Mouse (Mus musculus) cerebellum, adult 2 months (tissue): ENCODE results near the gene Prn. TPM values are rescaled to one million over a fixed set of nuclear protein-coding genes. Genes with fewer than 3 reads are reported as not detected.

Experiments used
- DNase-seq, 2 experiments: peaks; one replicate each; pipeline ENCODE4 v3.0.0; 2021
- H3K27ac ChIP-seq: fragments of 200-500 bp; 2 replicates; pipeline ENCODE4 v1.5.1; 2012; ENCODE audit warnings: low read length, control low read depth, inconsistent platforms; ENCODE audit not compliant: insufficient read depth
- H3K27me3 ChIP-seq: fragments of 200-500 bp; 2 replicates; pipeline ENCODE4 v1.6.1; 2012; ENCODE audit warnings: inconsistent platforms, mild to moderate bottlenecking, low read length, moderate library complexity; ENCODE audit not compliant: control insufficient read depth, insufficient read depth
- H3K4me1 ChIP-seq: fragments of 200-500 bp; 2 replicates; pipeline ENCODE4 v1.6.1; 2011; ENCODE audit warnings: low read length; ENCODE audit not compliant: control insufficient read depth, insufficient read depth
- H3K4me3 ChIP-seq: fragments of 200-500 bp; replicated peaks from 2 replicates; pipeline ENCODE3; 2011; ENCODE audit warnings: mild to moderate bottlenecking, low read depth, low read length, control low read depth; ENCODE audit not compliant: insufficient read depth
- CTCF ChIP-seq: fragments of 200-500 bp; IDR thresholded peaks from 2 replicates; pipeline ENCODE4 v1.5.1; 2011; ENCODE audit warnings: low read depth, mild to moderate bottlenecking, control low read depth, low read length, moderate library complexity, borderline replicate concordance; ENCODE audit not compliant: insufficient read depth
- POLR2A ChIP-seq: fragments of 200-500 bp; IDR thresholded peaks from 2 replicates; pipeline ENCODE4 v1.6.1; 2011; ENCODE audit warnings: low read length, control low read depth, borderline replicate concordance; ENCODE audit not compliant: insufficient read depth
- WGBS: fragments of 180-500 bp; shearing (Covaris S2); methylation state at CpG from one replicate; pipeline ENCODE4 v1.1.7; 2018; 5-methylcytosine and 5-hydroxymethylcytosine counted together
- polyA plus RNA-seq: library from polyadenylated mRNA; depleted of rRNA; stranded (reverse); fragments of >200 nt; gene quantifications from 2 replicates; pipeline ENCODE4 v1.2.3, GENCODE M21; 2012

Prn gene
- polyA plus RNA-seq, 1 experiment = not detected

- no peak overlapping the region for H3K4me3 ChIP-seq
- no peaks in the 10 kb centered on the region for H3K27me3 ChIP-seq
- no peak for DNase-seq
- 25% methylated on average over 3 of the region's 3 CpGs for WGBS
- H3K4me1 ChIP-seq = peaks cover 20% of the 10 kb centered on the region
- 0 out of 2 replicates have a peak overlapping the region, but pooled peaks have one; percentile 17 for H3K27ac ChIP-seq
- no peak for TF ChIP-seq CTCF
- no peak for TF ChIP-seq POLR2A
Measured at GRCm38 (mm10) chr2:131933598-131933997, 23.8 kb downstream of the Prn start.

- Histone ChIP-seq H3K4me1 (peaks cover 20% of the 10 kb centered on the region), H3K27ac (no peak overlapping the region), H3K27me3 (no peaks in the 10 kb centered on the region), H3K4me3 (no peak overlapping the region)
- DNase-seq = no peak
- no peak for TF ChIP-seq POLR2A
- TF ChIP-seq CTCF = no peak
- WGBS = 89% methylated on average over 2 of the region's 2 CpGs
Measured at GRCm38 (mm10) chr2:131934243-131934642, 24.5 kb downstream of the Prn start.

GRCm38 (mm10) chr2:131935390-131936105 lies 25.8 kb downstream of the Prn start:
- DNase-seq = no peak
- no peak overlapping the region for H3K4me3 ChIP-seq
- 67% methylated on average over 10 of the region's 10 CpGs for WGBS
- peaks cover 20% of the 10 kb centered on the region for H3K4me1 ChIP-seq
- no peak for TF ChIP-seq POLR2A
- TF ChIP-seq CTCF = peak; percentile 6; the same call in 1 of the 2 replicates
- no peak overlapping the region for H3K27ac ChIP-seq
- no peaks in the 10 kb centered on the region for H3K27me3 ChIP-seq

GRCm38 (mm10) chr2:131936410-131936809 lies 26.7 kb downstream of the Prn start:
- DNase-seq = no peak
- WGBS = 95% methylated on average over 10 of the region's 10 CpGs
- no peak for TF ChIP-seq POLR2A
- no peak for TF ChIP-seq CTCF
- H3K27ac ChIP-seq = no peak overlapping the region
- H3K4me3 ChIP-seq = no peak overlapping the region
- H3K4me1 ChIP-seq = peaks cover 20% of the 10 kb centered on the region
- no peaks in the 10 kb centered on the region for H3K27me3 ChIP-seq

GRCm38 (mm10) chr2:131939404-131940111 lies 29.8 kb downstream of the Prn start:
- no peaks in the 10 kb centered on the region for H3K27me3 ChIP-seq
- H3K4me1 ChIP-seq = no peaks in the 10 kb centered on the region
- TF ChIP-seq POLR2A = no peak
- TF ChIP-seq CTCF = peak; percentile 89
- no peak overlapping the region for H3K4me3 ChIP-seq
- DNase-seq = peak; percentile 39 to 63
- 40% methylated on average over 8 of the region's 8 CpGs for WGBS
- H3K27ac ChIP-seq = no peak overlapping the region

GRCm38 (mm10) chr2:131940506-131940905 lies 30.7 kb downstream of the Prn start:
- no peak for DNase-seq
- H3K27ac ChIP-seq = no peak overlapping the region
- 74% methylated on average over 3 of the region's 3 CpGs for WGBS
- no peak overlapping the region for H3K4me3 ChIP-seq
- no peaks in the 10 kb centered on the region for H3K27me3 ChIP-seq
- no peak for TF ChIP-seq CTCF
- no peak for TF ChIP-seq POLR2A
- no peaks in the 10 kb centered on the region for H3K4me1 ChIP-seq

- no peak for TF ChIP-seq POLR2A
- no peak for TF ChIP-seq CTCF
- Histone ChIP-seq H3K27ac (no peak overlapping the region), H3K27me3 (no peaks in the 10 kb centered on the region), H3K4me3 (no peak overlapping the region), H3K4me1 (no peaks in the 10 kb centered on the region)
- WGBS = 76% methylated on average over 6 of the region's 6 CpGs
- DNase-seq = no peak
Measured at GRCm38 (mm10) chr2:131941501-131941900, 31.7 kb downstream of the Prn start.

- H3K4me3 ChIP-seq = no peak overlapping the region
- H3K27me3 ChIP-seq = no peaks in the 10 kb centered on the region
- no peak overlapping the region for H3K27ac ChIP-seq
- WGBS = 33% methylated on average over 1 of the region's 1 CpGs
- no peaks in the 10 kb centered on the region for H3K4me1 ChIP-seq
- no peak for DNase-seq
- TF ChIP-seq POLR2A (no peak), CTCF (no peak)
Measured at GRCm38 (mm10) chr2:131944370-131944769, 34.6 kb downstream of the Prn start.
